Mouse (Mus musculus): Measurements from ENCODE around the gene Gm1043. TPM values are rescaled to one million over a fixed set of nuclear protein-coding genes. Genes with fewer than 3 reads are reported as not detected.

The Gm1043 gene
- polyA plus RNA-seq, 1 experiment from 2014 or later = not detected

- 62% methylated on average over 5 of the region's 5 CpGs for WGBS (ENCODE audit: insufficient replicate concordance)
- Histone ChIP-seq H3K9ac (ENCODE audit: low read depth, low read length) (no peak overlapping the region), H3K4me1 (ENCODE audit: control insufficient read depth, low read depth, low read length) (no peaks in the 10 kb centered on the region), H3K36me3 (ENCODE audit: control insufficient read depth, insufficient read depth) (no peaks in the 10 kb centered on the region), H3K4me3 (ENCODE audit: low read depth, low read length) (no peak overlapping the region), H3K27me3 (ENCODE audit: control insufficient read depth, insufficient read depth, low read depth, low read length) (no peaks in the 10 kb centered on the region), H3K9me3 (replicated peaks; ENCODE audit: control insufficient read depth, low read length) (no peaks in the 10 kb centered on the region), H3K4me2 (ENCODE audit: low read depth, low read length) (no peak overlapping the region), H3K27ac (ENCODE audit: low read length) (no peak overlapping the region)
- no peak for ATAC-seq (ENCODE audit: low read depth)
Observed at GRCm38 (mm10) chr5:37080601-37081000, 4.6 kb upstream of the Gm1043 start.

GRCm38 (mm10) chr5:37082420-37082819 is 2.8 kb upstream of the Gm1043 start:
- H3K9ac ChIP-seq (ENCODE audit: low read depth, low read length) = no peak overlapping the region
- no peak overlapping the region for H3K27ac ChIP-seq (ENCODE audit: low read length)
- no peak overlapping the region for H3K4me3 ChIP-seq (ENCODE audit: low read depth, low read length)
- H3K4me2 ChIP-seq (ENCODE audit: low read depth, low read length) = no peak overlapping the region
- no peaks in the 10 kb centered on the region for H3K4me1 ChIP-seq (ENCODE audit: control insufficient read depth, low read depth, low read length)
- no peaks in the 10 kb centered on the region for H3K36me3 ChIP-seq (ENCODE audit: control insufficient read depth, insufficient read depth)
- no peaks in the 10 kb centered on the region for H3K27me3 ChIP-seq (ENCODE audit: control insufficient read depth, insufficient read depth, low read depth, low read length)
- 19% methylated on average over 3 of the region's 3 CpGs for WGBS (ENCODE audit: insufficient replicate concordance)
- no peak for ATAC-seq (ENCODE audit: low read depth)
- H3K9me3 ChIP-seq (replicated peaks; ENCODE audit: control insufficient read depth, low read length) = no peaks in the 10 kb centered on the region

- Histone ChIP-seq H3K27me3 (ENCODE audit: control insufficient read depth, insufficient read depth, low read depth, low read length) (no peaks in the 10 kb centered on the region), H3K27ac (ENCODE audit: low read length) (no peak overlapping the region), H3K36me3 (ENCODE audit: control insufficient read depth, insufficient read depth) (no peaks in the 10 kb centered on the region), H3K4me2 (ENCODE audit: low read depth, low read length) (no peak overlapping the region), H3K4me1 (ENCODE audit: control insufficient read depth, low read depth, low read length) (no peaks in the 10 kb centered on the region), H3K9ac (ENCODE audit: low read depth, low read length) (no peak overlapping the region), H3K4me3 (ENCODE audit: low read depth, low read length) (no peak overlapping the region), H3K9me3 (replicated peaks; ENCODE audit: control insufficient read depth, low read length) (no peaks in the 10 kb centered on the region)
- no peak for ATAC-seq (ENCODE audit: low read depth)
- 50% methylated on average over 7 of the region's 7 CpGs for WGBS (ENCODE audit: insufficient replicate concordance)
Observed at GRCm38 (mm10) chr5:37083209-37083770, 1.9 kb upstream of the Gm1043 start.

GRCm38 (mm10) chr5:37083850-37084249 is 1.3 kb upstream of the Gm1043 start:
- 85% methylated on average over 9 of the region's 9 CpGs for WGBS (ENCODE audit: insufficient replicate concordance)
- H3K4me2 ChIP-seq (ENCODE audit: low read depth, low read length) = no peak overlapping the region
- H3K27ac ChIP-seq (ENCODE audit: low read length) = no peak overlapping the region
- H3K27me3 ChIP-seq (ENCODE audit: control insufficient read depth, insufficient read depth, low read depth, low read length) = no peaks in the 10 kb centered on the region
- H3K9me3 ChIP-seq (replicated peaks; ENCODE audit: control insufficient read depth, low read length) = no peaks in the 10 kb centered on the region
- H3K36me3 ChIP-seq (ENCODE audit: control insufficient read depth, insufficient read depth) = no peaks in the 10 kb centered on the region
- H3K4me1 ChIP-seq (ENCODE audit: control insufficient read depth, low read depth, low read length) = no peaks in the 10 kb centered on the region
- H3K4me3 ChIP-seq (ENCODE audit: low read depth, low read length) = no peak overlapping the region
- ATAC-seq (ENCODE audit: low read depth) = no peak
- H3K9ac ChIP-seq (ENCODE audit: low read depth, low read length) = no peak overlapping the region

GRCm38 (mm10) chr5:37085918-37086317 is 748 bp downstream of the Gm1043 start:
- H3K36me3 ChIP-seq (ENCODE audit: control insufficient read depth, insufficient read depth) = no peaks in the 10 kb centered on the region
- H3K9ac ChIP-seq (ENCODE audit: low read depth, low read length) = no peak overlapping the region
- H3K4me3 ChIP-seq (ENCODE audit: low read depth, low read length) = no peak overlapping the region
- no peaks in the 10 kb centered on the region for H3K9me3 ChIP-seq (replicated peaks; ENCODE audit: control insufficient read depth, low read length)
- no peak for ATAC-seq (ENCODE audit: low read depth)
- H3K27me3 ChIP-seq (ENCODE audit: control insufficient read depth, insufficient read depth, low read depth, low read length) = peaks cover 7% of the 10 kb centered on the region
- H3K4me2 ChIP-seq (ENCODE audit: low read depth, low read length) = no peak overlapping the region
- 46% methylated on average over 3 of the region's 3 CpGs for WGBS (ENCODE audit: insufficient replicate concordance)
- H3K4me1 ChIP-seq (ENCODE audit: control insufficient read depth, low read depth, low read length) = no peaks in the 10 kb centered on the region
- H3K27ac ChIP-seq (ENCODE audit: low read length) = no peak overlapping the region

GRCm38 (mm10) chr5:37087786-37088185 is 2.6 kb downstream of the Gm1043 start:
- Histone ChIP-seq H3K9me3 (replicated peaks; ENCODE audit: control insufficient read depth, low read length) (no peaks in the 10 kb centered on the region), H3K27me3 (ENCODE audit: control insufficient read depth, insufficient read depth, low read depth, low read length) (peaks cover 16% of the 10 kb centered on the region), H3K27ac (ENCODE audit: low read length) (no peak overlapping the region), H3K9ac (ENCODE audit: low read depth, low read length) (no peak overlapping the region), H3K4me2 (ENCODE audit: low read depth, low read length) (no peak overlapping the region), H3K4me3 (ENCODE audit: low read depth, low read length) (no peak overlapping the region), H3K36me3 (ENCODE audit: control insufficient read depth, insufficient read depth) (no peaks in the 10 kb centered on the region), H3K4me1 (ENCODE audit: control insufficient read depth, low read depth, low read length) (no peaks in the 10 kb centered on the region)
- ATAC-seq (ENCODE audit: low read depth) = no peak
- WGBS (ENCODE audit: insufficient replicate concordance) = 40% methylated on average over 2 of the region's 2 CpGs

GRCm38 (mm10) chr5:37088342-37089108 is 3.4 kb downstream of the Gm1043 start:
- no peak for ATAC-seq (ENCODE audit: low read depth)
- no peak overlapping the region for H3K9ac ChIP-seq (ENCODE audit: low read depth, low read length)
- no peak overlapping the region for H3K27ac ChIP-seq (ENCODE audit: low read length)
- H3K36me3 ChIP-seq (ENCODE audit: control insufficient read depth, insufficient read depth) = no peaks in the 10 kb centered on the region
- WGBS (ENCODE audit: insufficient replicate concordance) = 16% methylated on average over 1 of the region's 1 CpGs
- no peak overlapping the region for H3K4me3 ChIP-seq (ENCODE audit: low read depth, low read length)
- H3K9me3 ChIP-seq (replicated peaks; ENCODE audit: control insufficient read depth, low read length) = no peaks in the 10 kb centered on the region
- no peak overlapping the region for H3K4me2 ChIP-seq (ENCODE audit: low read depth, low read length)
- H3K27me3 ChIP-seq (ENCODE audit: control insufficient read depth, insufficient read depth, low read depth, low read length) = peaks cover 16% of the 10 kb centered on the region
- no peaks in the 10 kb centered on the region for H3K4me1 ChIP-seq (ENCODE audit: control insufficient read depth, low read depth, low read length)

- no peak overlapping the region for H3K9ac ChIP-seq (ENCODE audit: low read depth, low read length)
- no peak overlapping the region for H3K4me2 ChIP-seq (ENCODE audit: low read depth, low read length)
- no peak overlapping the region for H3K4me3 ChIP-seq (ENCODE audit: low read depth, low read length)
Observed at GRCm38 (mm10) chr5:37091171-37091628, 6.0 kb downstream of the Gm1043 start.

GRCm38 (mm10) chr5:37094941-37095340 is 9.8 kb downstream of the Gm1043 start:
- ATAC-seq (ENCODE audit: low read depth) = no peak
- Histone ChIP-seq H3K27me3 (ENCODE audit: control insufficient read depth, insufficient read depth, low read depth, low read length) (peaks cover 16% of the 10 kb centered on the region), H3K9ac (ENCODE audit: low read depth, low read length) (no peak overlapping the region), H3K9me3 (replicated peaks; ENCODE audit: control insufficient read depth, low read length) (no peaks in the 10 kb centered on the region), H3K4me1 (ENCODE audit: control insufficient read depth, low read depth, low read length) (no peaks in the 10 kb centered on the region), H3K27ac (ENCODE audit: low read length) (no peak overlapping the region), H3K36me3 (ENCODE audit: control insufficient read depth, insufficient read depth) (no peaks in the 10 kb centered on the region), H3K4me2 (ENCODE audit: low read depth, low read length) (no peak overlapping the region), H3K4me3 (ENCODE audit: low read depth, low read length) (no peak overlapping the region)
- 61% methylated on average over 5 of the region's 5 CpGs for WGBS (ENCODE audit: insufficient replicate concordance)

More at GRCm38 (mm10) chr5:37091171-37091628, 6.0 kb downstream of the Gm1043 start:
- ATAC-seq (ENCODE audit: low read depth) = no peak
- no peaks in the 10 kb centered on the region for H3K36me3 ChIP-seq (ENCODE audit: control insufficient read depth, insufficient read depth)
- H3K4me1 ChIP-seq (ENCODE audit: control insufficient read depth, low read depth, low read length) = no peaks in the 10 kb centered on the region
- 6% methylated on average over 47 of the region's 47 CpGs for WGBS (ENCODE audit: insufficient replicate concordance)
- peaks cover 16% of the 10 kb centered on the region for H3K27me3 ChIP-seq (ENCODE audit: control insufficient read depth, insufficient read depth, low read depth, low read length)
- no peaks in the 10 kb centered on the region for H3K9me3 ChIP-seq (replicated peaks; ENCODE audit: control insufficient read depth, low read length)
- H3K27ac ChIP-seq (ENCODE audit: low read length) = no peak overlapping the region

Data from liver, embryonic 16.5 days (tissue).